Mouse (Mus musculus): ENCODE data around the gene Ptprj.

Ptprj gene

DNA sequence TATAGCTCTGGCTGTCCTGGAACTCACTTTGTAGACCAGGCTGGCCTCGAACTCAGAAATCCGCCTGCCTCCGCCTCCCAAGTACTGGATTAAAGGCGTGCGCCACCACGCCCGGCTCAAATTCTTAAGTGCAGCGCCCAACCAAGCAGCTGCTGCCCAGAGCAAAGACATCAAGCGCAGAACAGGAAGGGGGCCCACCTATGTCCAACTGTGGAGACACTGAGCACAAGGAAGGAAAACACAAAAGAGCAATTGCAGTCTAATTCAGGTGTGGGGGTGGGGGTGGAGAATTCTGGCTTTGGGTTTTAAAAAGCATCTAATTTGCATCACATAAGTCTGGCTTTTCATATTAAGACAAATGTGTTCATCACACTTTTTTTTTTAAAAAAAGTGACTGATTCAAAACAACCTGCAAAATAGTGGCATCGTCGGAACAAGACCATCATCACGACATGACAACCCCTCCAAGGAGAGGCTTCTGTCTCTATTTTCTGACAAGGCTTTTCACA, 20.7 kb downstream of the Ptprj start:
- no peak for DNase-seq (ENCODE audit: low read depth)

- no peak for DNase-seq (ENCODE audit: low read depth)
These were observed 21.3 kb downstream of the Ptprj start for GRCm38 (mm10) chr2:90559015-90559687.

GRCm38 (mm10) chr2:90558361-90558760, 22.1 kb downstream of the Ptprj start:
- no peak for DNase-seq (ENCODE audit: low read depth)

- no peak for DNase-seq (ENCODE audit: low read depth)
These were observed 22.5 kb downstream of the Ptprj start for GRCm38 (mm10) chr2:90557913-90558312.

GRCm38 (mm10) chr2:90555744-90556143, 24.7 kb downstream of the Ptprj start:
- no peak for DNase-seq (ENCODE audit: low read depth)

DNA sequence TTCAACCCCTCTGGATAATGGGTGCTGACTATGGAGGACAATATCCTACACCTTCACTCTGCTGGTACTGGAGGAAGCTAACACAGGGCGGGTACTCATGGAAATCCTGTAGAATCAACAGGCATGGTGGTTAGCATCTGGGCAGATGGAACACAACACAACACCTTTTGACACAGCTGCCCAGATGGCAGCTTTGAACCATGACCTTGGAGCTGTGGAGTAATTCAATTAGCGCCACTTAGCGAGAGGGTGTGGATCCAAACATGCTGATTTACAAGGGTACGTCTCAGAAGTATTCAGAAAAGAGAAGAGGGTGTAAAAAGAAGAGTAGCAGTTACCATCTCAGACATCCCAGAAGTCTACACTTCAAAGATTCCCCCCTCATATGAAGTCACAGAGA, 25.6 kb downstream of the Ptprj start:
- DNase-seq (ENCODE audit: low read depth) = no peak

- DNase-seq (ENCODE audit: low read depth) = no peak
These were observed 26.6 kb downstream of the Ptprj start for GRCm38 (mm10) chr2:90553861-90554260.

- DNase-seq (ENCODE audit: low read depth) = no peak
These were observed 29.8 kb downstream of the Ptprj start for GRCm38 (mm10) chr2:90550656-90551055.

- DNase-seq (ENCODE audit: low read depth) = no peak
These were observed 31.9 kb downstream of the Ptprj start for GRCm38 (mm10) chr2:90548541-90548940.

DNA sequence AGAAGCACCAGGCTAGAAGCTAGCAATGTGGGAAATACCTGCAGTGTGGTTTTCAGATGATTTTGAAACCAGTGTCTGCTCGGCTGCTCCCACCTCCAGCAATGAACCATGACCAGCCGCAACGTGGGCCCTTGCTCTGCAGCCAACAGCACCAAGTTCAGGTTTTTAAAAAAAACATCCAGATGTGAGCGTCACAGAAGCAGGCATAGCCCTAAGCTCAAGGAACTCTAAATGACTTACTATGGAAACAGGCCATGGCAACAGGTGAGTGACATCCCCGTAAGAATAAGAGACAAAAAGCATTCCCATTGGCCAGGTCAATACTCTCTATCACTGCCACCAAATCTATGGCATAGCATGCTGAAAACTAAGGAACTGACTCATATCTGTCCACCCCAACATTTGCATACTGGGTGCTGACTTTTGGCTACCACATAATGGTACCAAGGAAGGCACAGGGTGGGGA, 33.3 kb downstream of the Ptprj start:
- no peak for DNase-seq (ENCODE audit: low read depth)

DNA sequence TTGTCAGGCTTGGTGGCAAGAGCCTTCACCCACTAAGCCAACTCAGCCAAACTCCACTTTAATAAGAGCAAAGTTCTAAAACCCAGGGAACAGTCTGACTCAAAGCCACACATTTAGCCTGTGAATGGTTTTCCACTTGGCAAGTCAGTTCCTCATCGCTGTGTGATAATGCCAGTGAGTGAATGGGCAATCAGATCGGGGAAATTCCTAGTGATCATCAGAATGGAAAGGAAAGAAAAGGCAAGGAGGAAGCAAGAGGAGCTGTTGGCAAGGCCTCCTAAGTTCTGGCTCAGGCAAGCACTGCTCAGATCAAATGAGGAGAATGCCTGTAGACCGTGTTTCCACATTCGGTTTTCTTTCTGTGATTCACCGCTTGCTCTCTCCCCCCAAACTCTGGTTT, 35.2 kb downstream of the Ptprj start:
- DNase-seq (ENCODE audit: low read depth) = no peak

GRCm38 (mm10) chr2:90543989-90544388, 36.5 kb downstream of the Ptprj start:
- DNase-seq (ENCODE audit: low read depth) = no peak

GRCm38 (mm10) chr2:90543106-90543702, 37.2 kb downstream of the Ptprj start:
- no peak for DNase-seq (ENCODE audit: low read depth)

- DNase-seq (ENCODE audit: low read depth) = peak; percentile 49
These were observed 37.8 kb downstream of the Ptprj start for GRCm38 (mm10) chr2:90542656-90543055.

DNA sequence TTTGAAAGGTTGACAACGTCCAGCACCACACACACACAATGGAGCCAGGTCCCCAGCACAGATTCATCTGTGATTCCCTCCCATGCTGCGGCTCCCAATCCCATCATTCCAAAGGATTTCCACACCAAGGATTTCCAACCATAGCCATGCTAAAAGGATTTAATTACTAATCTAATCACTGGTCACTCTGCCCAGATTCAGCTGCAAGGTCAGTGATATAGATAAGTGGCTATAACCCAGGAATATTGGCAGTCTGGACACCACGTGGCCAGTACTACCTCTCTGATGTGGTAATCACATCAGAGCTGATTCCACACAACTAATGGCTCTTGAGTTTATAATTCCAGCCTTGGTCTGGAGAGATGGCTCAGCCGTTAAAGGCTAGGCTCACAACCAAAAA, 41.2 kb downstream of the Ptprj start:
- DNase-seq (ENCODE audit: low read depth) = no peak

DNA sequence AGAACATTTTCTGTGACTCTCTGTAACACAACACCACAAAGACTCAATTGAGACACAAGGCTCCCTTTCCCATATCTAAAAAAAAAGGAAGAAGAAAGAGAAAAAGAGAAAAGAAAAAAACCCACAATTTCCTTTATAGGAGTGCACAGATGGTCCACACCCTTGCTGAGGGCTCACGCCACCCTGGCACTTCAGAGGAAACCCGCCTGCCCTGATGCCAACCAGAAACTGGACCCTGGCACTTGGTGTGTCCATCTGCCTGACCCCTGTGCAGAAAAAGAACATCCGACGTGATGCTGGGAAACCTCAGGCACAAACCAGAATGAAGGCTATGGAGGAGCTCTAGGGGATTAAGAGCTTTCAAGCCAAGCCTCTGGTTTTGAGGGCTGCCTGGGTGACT, 43.2 kb downstream of the Ptprj start:
- DNase-seq (ENCODE audit: low read depth) = no peak

GRCm38 (mm10) chr2:90536555-90536954, 43.9 kb downstream of the Ptprj start:
- DNase-seq (ENCODE audit: low read depth) = no peak

- DNase-seq (ENCODE audit: low read depth) = no peak
These were observed 45.7 kb downstream of the Ptprj start for GRCm38 (mm10) chr2:90534751-90535150.

- no peak for DNase-seq (ENCODE audit: low read depth)
These were observed 46.5 kb downstream of the Ptprj start for GRCm38 (mm10) chr2:90533944-90534343.

DNA sequence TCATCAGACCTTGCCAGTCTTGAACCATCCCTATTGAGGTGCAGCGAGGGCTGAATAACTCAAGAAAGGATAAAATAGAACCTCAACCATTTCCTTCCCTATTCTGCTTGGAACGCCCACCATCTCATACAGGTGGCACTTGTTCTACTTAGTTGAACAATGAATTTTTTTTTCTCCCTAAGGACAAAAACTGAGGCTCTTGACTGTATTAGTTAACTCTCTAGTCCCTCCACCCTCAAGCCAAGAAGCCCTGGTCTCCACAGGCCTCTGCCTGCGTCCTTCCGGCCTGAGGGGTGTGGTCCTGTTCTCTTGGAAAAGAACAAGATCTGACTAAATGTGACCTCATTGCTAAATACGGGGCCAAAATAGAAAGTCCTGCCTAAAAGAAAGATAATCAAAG, 48.4 kb downstream of the Ptprj start:
- DNase-seq (ENCODE audit: low read depth) = no peak

GRCm38 (mm10) chr2:90528107-90528506, 52.3 kb downstream of the Ptprj start:
- DNase-seq (ENCODE audit: low read depth) = no peak

- no peak for DNase-seq (ENCODE audit: low read depth)
These were observed 53.5 kb downstream of the Ptprj start for GRCm38 (mm10) chr2:90526971-90527370.

DNA sequence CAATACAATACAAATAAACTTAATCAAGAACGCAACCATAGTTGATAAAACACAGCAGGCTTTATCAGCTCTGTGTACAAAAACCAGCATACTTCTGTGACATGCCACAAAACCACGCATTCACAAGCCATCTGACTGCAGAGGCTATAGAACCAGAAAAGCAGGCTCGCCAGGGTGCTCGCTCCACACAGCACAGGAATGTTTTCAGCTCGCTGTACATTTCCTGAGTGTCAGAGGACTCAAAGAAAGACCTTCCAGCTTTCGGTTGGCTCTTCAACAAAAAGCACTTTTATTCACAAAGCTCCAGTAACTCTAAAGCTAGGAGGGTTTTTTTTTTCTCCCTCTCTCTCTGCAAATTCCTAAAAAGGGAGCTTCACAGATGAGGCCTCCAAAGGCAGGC, 53.9 kb downstream of the Ptprj start:
- DNase-seq (ENCODE audit: low read depth) = no peak

GRCm38 (mm10) chr2:90525807-90526206, 54.6 kb downstream of the Ptprj start:
- no peak for DNase-seq (ENCODE audit: low read depth)

All from c-Kit-positive CD71-negative TER-119-negative erythroid progenitor cells, embryonic 14.5 days (primary cell).